ENCODE assay signal across 19 mouse cellular contexts in genomic region chr10:91073345-91073744, GRCm38 (mm10). TPM values are rescaled to one million over a fixed set of nuclear protein-coding genes. Genes with fewer than 3 reads are reported as not detected.
DNase-seq lines count a peak whose midpoint lies in the region; ATAC-seq lines count a peak whose summit lies in the region.
"Had no signal": no experiment of that assay in that cellular context is flagged by ENCODE, and none has a peak within 500 bp of the region (broad histone marks: within the 10 kb centered on the region; RNA-seq: fewer than 3 reads in every experiment).

No protein-coding gene starts in this region.

- peak; percentile 61 for DNase-seq in forebrain, embryonic 14.5 days (ENCODE audit: low spot score)
- peak; percentile 37 to 41 for DNase-seq in right cerebral cortex, postnatal 10 days (ENCODE audit: low spot score in 2 of 2)
- DNase-seq in right cerebral cortex, postnatal 36 days (ENCODE audit: low spot score in 2 of 2) = no peak
- DNase-seq in gastrocnemius, adult 8-10 months (ENCODE audit: low spot score in 2 of 2) = peak; percentile 14 to 15
- DNase-seq in cerebellum, postnatal 4 days (ENCODE audit: low spot score in 2 of 2) = no peak
- no peak for DNase-seq in spleen, postnatal 36 days (ENCODE audit: low spot score in 2 of 2)
- DNase-seq in testis, postnatal 10 days (ENCODE audit: low spot score) = no peak
- DNase-seq: adrenal gland, postnatal 36 days; B cell, adult 2 months; cerebellum, postnatal 36 days; kidney, adult 18-20 months; kidney, postnatal 4 days; layer of hippocampus, postnatal 36 days; thymus, postnatal 14 days had no signal

- H3K4me3 ChIP-seq in forebrain, embryonic 14.5 days (ENCODE audit: low read depth, low read length) = no peak overlapping the region
- no peak overlapping the region for H3K4me3 ChIP-seq in forebrain, embryonic 15.5 days
- H3K4me3 ChIP-seq: embryonic facial prominence, embryonic 13.5 days; limb, embryonic 12.5 days; neural tube, embryonic 15.5 days had no signal

- no peaks in the 10 kb centered on the region for H3K9me3 ChIP-seq in forebrain, embryonic 14.5 days (replicated peaks; ENCODE audit: control insufficient read depth, low read length)
- no peaks in the 10 kb centered on the region for H3K9me3 ChIP-seq in forebrain, embryonic 15.5 days
- H3K9me3 ChIP-seq: embryonic facial prominence, embryonic 13.5 days; limb, embryonic 12.5 days; neural tube, embryonic 15.5 days had no signal

- H3K27me3 ChIP-seq in forebrain, embryonic 14.5 days (replicated peaks; ENCODE audit: control insufficient read depth, insufficient read depth, low read length) = no peaks in the 10 kb centered on the region
- H3K27me3 ChIP-seq in forebrain, embryonic 15.5 days = no peaks in the 10 kb centered on the region
- H3K27me3 ChIP-seq: embryonic facial prominence, embryonic 13.5 days; limb, embryonic 12.5 days; neural tube, embryonic 15.5 days had no signal

- peaks cover 34% of the 10 kb centered on the region for H3K36me3 ChIP-seq in forebrain, embryonic 14.5 days (ENCODE audit: control insufficient read depth, insufficient read depth, low read length)
- H3K36me3 ChIP-seq in forebrain, embryonic 15.5 days = peaks cover 14% of the 10 kb centered on the region; the same call in 1 of the 2 replicates

- H3K27ac ChIP-seq in forebrain, embryonic 14.5 days (ENCODE audit: low read depth, low read length) = no peak overlapping the region
- H3K27ac ChIP-seq in forebrain, embryonic 15.5 days (replicated peaks) = no peak overlapping the region
- H3K27ac ChIP-seq: limb, embryonic 12.5 days; neural tube, embryonic 15.5 days had no signal

- H3K4me2 ChIP-seq in forebrain, embryonic 14.5 days (ENCODE audit: low read length) = no peak overlapping the region
- H3K4me2 ChIP-seq in forebrain, embryonic 15.5 days (replicated peaks) = no peak overlapping the region
- H3K4me2 ChIP-seq: embryonic facial prominence, embryonic 13.5 days; limb, embryonic 12.5 days; neural tube, embryonic 15.5 days had no signal

- no peak for ATAC-seq in forebrain, embryonic 14.5 days
- no peak for ATAC-seq in forebrain, embryonic 15.5 days (replicated peaks)
- ATAC-seq: hindbrain, embryonic 16.5 days had no signal

- WGBS in forebrain, embryonic 14.5 days = 85% methylated on average over 3 of the region's 3 CpGs
- 62% methylated on average over 3 of the region's 3 CpGs for WGBS in forebrain, embryonic 15.5 days

- no peak overlapping the region for H3K9ac ChIP-seq in forebrain, embryonic 14.5 days (ENCODE audit: low read length)
- no peak overlapping the region for H3K9ac ChIP-seq in forebrain, embryonic 15.5 days (replicated peaks)
- H3K9ac ChIP-seq: embryonic facial prominence, embryonic 13.5 days; limb, embryonic 12.5 days; neural tube, embryonic 15.5 days had no signal

- no peaks in the 10 kb centered on the region for H3K4me1 ChIP-seq in forebrain, embryonic 14.5 days (ENCODE audit: control insufficient read depth, insufficient read depth, low read length)
- no peaks in the 10 kb centered on the region for H3K4me1 ChIP-seq in forebrain, embryonic 15.5 days
- H3K4me1 ChIP-seq: embryonic facial prominence, embryonic 13.5 days; limb, embryonic 12.5 days; neural tube, embryonic 15.5 days had no signal

RNA-seq across cellular contexts. Expression of gene Apaf1, which starts 9.2 kb away (rescaled TPM):
- polyA plus RNA-seq in forebrain, embryonic 14.5 days (2014; fragmentation: Nextera tagmentation; extraction: Ambion mirVana) = 21.2 and 22.9 TPM in 2 replicates
- polyA plus RNA-seq in forebrain, embryonic 15.5 days (2015; fragmentation: Nextera tagmentation; extraction: Ambion mirVana) = 20.2 and 21.6 TPM in 2 replicates
- 1 to 10 TPM in 3 of 4 experiments, under 1 TPM in 1; 0.87 to 2.0 (median 1.7) TPM for total RNA-seq in gastrocnemius, adult 8-10 months (2022)

RNA-seq across cellular contexts. Expression of gene Ikbip, which starts 9.4 kb away (rescaled TPM):
- 9.6 and 12.7 TPM in 2 replicates for polyA plus RNA-seq in forebrain, embryonic 14.5 days (2014; fragmentation: Nextera tagmentation; extraction: Ambion mirVana)
- 12.4 and 12.9 TPM in 2 replicates for polyA plus RNA-seq in forebrain, embryonic 15.5 days (2015; fragmentation: Nextera tagmentation; extraction: Ambion mirVana)
- 10 to 100 TPM in 2 of 4 experiments, 1 to 10 TPM in 2; 9.1 to 11.1 (median 10.4) TPM for total RNA-seq in gastrocnemius, adult 8-10 months (2022)

RNA-seq across cellular contexts. Expression of gene Slc25a3, which starts 50.5 kb away (rescaled TPM):
- polyA plus RNA-seq in forebrain, embryonic 14.5 days (2014; fragmentation: Nextera tagmentation; extraction: Ambion mirVana) = 489 and 493 TPM in 2 replicates
- polyA plus RNA-seq in forebrain, embryonic 15.5 days (2015; fragmentation: Nextera tagmentation; extraction: Ambion mirVana) = 447 and 482 TPM in 2 replicates
- 1,000 to 10,000 TPM; 1,088 to 1,186 (median 1,135) TPM for total RNA-seq in gastrocnemius, adult 8-10 months (2022)

Comparison
In these comparisons a context has a peak if more than half of its experiments do, and no peak if none do; other contexts are left out.
1. DNase-seq: peak in forebrain, embryonic 14.5 days (single experiment), right cerebral cortex, postnatal 10 days (2 of 2) and gastrocnemius, adult 8-10 months (2 of 2); none in right cerebral cortex, postnatal 36 days (0 of 2), cerebellum, postnatal 4 days (0 of 2), spleen, postnatal 36 days (0 of 2) and testis, postnatal 10 days (single experiment).